Mouse (Mus musculus) gonadal fat pad, adult 2 months (tissue): ENCODE measurements around the gene Btbd7. TPM values are rescaled to one million over a fixed set of nuclear protein-coding genes. Genes with fewer than 3 reads are reported as not detected.

Experiments
- DNase-seq: peaks from one replicate; pipeline ENCODE4 v3.0.0-alpha.2; 2012; ENCODE audit warnings: low read depth
- polyA plus RNA-seq: library from polyadenylated mRNA; depleted of rRNA; stranded (reverse); fragments of >200 nt; gene quantifications from 2 replicates; pipeline ENCODE4 v1.2.3, GENCODE M21; 2012

Btbd7 gene
- polyA plus RNA-seq, 1 experiment = 18.2 TPM

DNA sequence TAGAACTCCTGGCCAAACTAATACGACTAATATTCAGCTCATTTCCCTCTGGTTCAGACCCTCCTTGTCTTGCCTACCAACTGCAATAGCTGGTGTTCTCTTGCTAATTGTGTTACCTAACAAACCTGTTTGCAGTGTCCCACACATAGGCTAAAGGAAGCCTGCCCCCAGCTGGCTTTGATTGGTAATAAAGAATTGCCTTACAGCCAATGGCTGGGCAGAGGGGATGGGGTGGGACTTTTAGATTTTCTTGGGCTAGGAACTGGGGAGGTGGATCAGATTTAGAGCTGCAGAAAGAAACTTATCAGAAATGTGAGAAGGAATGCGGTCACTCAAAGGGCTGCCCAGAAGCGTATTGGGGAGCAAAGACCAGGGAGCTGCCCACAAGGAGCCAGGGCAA is 98.8 kb downstream of the Btbd7 start:
- no peak for DNase-seq

DNA sequence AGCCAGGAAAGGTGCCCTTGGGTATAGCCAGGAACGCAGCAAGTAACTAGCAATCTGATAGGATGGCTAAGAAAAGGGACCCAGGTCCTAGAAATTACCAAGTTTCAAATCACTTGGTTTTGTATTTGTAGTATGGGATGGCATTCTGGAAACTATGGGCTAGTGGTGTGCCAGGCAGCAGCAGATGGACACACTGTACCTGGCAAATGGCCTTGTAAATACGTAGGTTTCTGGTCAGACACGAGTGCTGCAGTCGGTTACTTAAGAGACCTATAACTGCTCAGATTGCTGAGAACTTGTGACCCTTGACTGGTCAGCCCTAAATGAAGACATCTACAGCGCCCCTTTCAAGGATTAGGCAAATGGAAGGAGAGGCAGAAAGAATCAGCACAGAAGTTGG is 100.1 kb downstream of the Btbd7 start:
- no peak for DNase-seq

DNA sequence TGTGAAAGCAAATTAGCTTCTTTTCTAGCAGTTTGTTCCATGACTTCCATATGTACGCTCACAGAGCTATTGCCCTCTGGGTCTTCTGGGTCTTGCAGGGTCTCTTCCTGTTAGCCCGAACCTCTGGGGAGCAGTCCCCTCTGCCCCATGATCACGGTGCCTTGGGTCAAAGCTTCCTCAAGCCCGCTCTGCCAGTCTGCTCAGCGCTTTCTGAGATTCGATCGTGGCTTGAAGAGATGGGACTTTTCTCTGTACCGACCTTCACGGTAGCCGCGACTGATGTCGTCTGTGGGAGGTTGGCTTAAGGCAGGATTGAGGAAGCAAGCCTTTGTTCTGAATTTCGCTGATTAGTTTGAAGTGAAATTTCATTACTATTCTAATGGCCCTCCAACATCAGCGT is 102.2 kb downstream of the Btbd7 start:
- no peak for DNase-seq

DNA sequence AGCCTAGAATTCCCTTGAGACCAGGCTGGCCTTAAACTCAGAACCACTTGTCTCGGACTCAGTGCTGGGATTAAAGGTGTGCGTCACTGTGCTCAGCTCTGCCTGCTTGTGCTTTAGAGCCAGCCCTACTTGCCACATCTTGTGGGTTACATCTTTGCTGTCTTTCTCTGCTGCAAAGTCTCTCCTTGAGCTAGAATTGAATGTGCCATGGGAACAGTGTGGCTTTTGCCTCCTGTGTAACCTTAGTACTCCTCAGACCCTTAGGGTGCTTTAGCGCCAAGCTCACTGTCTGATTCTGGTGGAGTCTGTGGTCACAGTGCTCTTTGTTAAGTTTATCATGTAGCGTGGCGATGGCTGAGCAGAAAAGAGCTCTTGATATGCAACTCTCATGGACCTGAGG is 105.6 kb downstream of the Btbd7 start:
- no peak for DNase-seq

DNA sequence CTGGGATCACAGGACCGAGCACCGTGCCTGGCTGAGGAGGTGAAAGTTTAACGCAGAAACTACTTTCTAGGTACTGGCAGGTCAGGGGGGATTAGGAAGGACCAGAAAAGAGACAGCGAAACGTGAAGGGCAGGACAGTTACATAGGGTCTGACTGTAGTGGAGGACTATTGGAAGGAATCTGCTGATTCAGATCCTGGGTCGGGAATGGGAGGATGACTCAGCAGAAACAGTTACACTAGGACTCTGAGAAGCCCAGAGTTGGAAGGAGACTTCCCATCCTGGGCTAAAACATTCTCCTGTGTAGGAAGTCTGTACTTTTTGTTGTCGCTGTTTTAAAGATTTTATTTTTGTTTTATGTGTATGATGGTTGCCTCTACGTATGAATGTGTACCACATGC is 106.7 kb downstream of the Btbd7 start:
- no peak for DNase-seq

DNA sequence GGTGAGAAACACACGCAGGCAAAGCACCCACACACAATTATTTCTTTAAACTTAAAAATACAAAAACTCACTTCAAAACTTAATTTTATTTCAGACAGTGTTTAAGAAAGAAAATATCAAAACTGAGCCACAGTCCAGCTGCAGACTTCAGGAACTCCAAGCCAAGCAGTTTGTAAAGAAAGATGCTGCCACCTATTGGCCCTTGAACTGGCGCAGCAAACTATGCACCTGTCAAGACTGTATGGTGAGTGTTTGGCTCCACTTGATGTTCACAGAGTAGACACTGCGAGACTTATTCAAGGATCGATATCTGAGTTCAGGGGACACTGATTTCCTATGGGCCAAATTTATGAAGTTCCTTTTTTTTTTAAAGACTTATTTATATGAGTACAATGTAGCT is 109.3 kb downstream of the Btbd7 start:
- DNase-seq = no peak

DNA sequence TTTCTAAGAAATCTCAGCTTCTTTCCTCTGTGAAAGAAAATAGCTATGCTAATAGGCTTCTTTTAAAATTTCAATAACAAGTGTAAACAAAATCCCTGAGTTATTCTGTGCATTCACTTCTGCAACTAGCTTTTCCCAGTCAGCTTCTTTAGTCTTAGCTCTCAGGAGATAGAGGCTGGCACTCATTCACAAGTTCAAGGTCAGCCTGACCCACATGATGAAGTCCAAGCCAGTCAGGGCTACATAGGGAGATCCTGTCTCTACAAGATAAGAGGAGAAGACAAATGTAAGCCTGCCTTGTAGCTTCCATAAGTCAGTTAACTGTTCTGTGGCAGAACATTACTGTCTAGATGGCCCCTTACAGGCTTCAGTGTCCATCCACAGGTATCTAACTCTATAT is 114.6 kb downstream of the Btbd7 start:
- DNase-seq = no peak

DNA sequence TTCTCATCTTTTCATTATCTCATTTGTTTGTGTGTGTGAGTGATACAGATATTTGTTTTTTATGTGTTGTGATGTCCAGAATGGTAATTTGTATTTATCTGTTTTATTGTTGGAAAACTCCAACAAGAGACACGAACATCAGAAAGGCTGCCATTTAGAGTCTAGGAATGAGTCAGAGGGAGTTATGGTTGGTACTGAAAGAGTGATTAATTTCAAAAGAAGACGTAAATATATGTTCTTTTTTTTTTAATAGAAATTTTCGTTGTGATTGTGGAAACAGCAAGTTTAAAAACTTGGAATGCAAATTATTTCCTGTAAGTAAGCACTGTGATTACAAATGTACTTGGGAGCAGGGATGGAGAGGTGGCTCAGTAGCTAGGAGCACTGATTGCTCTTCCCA is 116.6 kb downstream of the Btbd7 start:
- no peak for DNase-seq

DNA sequence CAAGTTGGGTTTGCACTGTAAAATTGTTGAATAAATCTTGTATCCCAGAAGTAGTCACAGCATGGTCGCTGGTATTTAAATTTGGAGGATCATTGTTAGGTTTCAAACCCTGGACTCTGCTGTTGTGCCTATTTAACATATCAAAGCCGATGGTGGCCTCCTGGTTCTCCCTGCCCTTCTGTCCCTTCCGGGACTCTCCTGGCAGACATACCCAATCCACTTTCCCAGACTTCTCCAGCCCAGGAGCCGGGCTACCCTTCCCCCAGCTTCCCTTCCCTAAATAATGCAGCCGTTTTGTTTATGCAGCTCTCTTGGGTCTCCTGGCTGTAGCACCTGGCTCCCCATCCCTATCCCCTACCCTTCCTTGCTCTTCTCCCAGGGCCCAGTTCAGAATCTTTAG is 119.3 kb downstream of the Btbd7 start:
- no peak for DNase-seq

DNA sequence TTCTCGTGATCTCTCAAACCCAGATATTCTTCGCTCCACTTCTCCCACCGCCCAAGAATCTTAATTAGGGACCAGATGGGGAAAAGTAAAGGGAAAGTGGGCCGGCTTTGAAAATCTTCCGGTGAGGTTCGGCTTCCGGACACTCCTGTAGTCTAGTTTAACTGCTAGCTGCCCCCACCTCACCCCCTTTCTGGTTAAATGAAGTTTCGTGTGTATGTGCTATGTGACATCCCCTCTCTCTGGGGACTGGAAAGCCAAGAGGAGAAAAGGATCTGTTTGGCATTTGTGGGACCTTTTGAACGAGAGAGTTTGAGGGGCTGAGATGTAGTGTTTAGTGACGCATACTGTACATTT is 119.9 kb downstream of the Btbd7 start, which contains the start of gene Gm20604:
Gene Gm20604 (minus strand): TSS at position 270 of the 354 bp plus-strand sequence.
- no peak for DNase-seq

DNA sequence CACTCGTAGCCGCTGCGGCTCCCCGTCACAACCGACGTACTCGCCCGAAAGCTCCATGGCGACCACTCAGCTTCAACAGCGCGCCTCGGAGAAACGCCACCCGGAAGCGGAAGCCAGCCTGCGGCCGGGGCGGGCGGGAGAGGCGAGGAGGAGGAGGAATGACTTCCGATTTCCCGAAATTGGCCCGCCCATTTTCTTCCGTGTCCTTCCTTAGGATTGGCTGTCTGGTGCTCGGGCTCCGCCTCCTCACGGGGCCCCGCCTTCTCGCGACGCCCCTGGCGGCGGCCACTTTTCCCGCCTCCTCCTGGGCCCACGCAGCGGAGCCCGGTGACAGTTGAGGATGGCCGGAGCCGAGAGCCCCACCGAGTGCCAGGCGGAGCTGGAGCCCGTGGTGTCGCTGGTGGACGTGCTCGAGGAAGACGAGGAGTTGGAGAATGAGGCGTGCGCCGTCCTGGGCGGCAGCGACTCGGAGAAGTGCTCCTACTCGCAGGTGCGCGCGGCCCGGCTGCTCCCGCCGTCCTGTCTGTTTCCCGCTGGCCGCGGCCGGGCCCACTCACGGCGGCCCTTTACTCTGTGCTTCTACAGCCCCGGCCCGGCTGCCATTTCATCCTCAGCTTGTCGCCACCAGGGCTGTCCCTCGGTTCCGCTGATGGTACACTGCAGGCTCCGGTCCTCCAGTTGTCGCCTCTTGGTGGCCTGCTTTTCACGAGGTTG is 120.4 kb downstream of the Btbd7 start, which contains the start of the genes Gm28051, Gon7 and Ubr7:
Gene Gm28051 (minus strand): TSS at position 77 of the 714 bp plus-strand sequence.
Gene Gon7 (minus strand): TSS at position 115 of the 714 bp plus-strand sequence.
Gene Ubr7 (plus strand): TSS at position 279 of the 714 bp plus-strand sequence.
- peak; percentile 65 for DNase-seq

DNA sequence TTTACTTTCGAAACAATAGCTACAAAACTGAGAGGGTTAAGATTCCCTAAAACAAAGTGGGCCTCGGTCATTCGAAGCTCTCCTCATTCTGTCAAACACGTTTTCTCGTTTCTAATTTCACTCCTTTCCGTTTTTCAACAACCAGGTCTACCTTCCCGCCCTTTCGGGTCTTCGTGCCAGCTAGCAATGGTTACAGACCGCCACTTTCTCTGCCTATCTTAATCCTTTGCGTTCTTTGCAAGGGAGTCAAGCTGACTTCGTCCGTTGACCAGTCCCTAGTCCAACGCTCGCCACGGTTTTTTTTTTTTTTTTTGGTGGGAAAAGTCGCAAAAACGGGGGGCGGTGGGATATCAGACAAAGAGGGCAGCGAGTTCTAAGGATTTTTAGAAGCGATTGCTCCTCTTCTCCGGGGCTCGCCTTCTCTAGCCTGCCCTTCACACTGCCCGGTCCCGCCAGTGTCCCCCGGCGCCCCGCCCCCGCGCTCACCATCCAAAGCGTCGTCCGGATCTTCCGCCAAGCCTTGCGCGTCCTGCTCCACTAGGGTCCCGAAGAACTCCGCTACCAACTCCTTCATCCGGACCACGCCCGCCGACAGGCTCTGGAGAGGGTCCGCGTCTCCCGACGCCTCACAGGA is 121.1 kb downstream of the Btbd7 start:
- no peak for DNase-seq

DNA sequence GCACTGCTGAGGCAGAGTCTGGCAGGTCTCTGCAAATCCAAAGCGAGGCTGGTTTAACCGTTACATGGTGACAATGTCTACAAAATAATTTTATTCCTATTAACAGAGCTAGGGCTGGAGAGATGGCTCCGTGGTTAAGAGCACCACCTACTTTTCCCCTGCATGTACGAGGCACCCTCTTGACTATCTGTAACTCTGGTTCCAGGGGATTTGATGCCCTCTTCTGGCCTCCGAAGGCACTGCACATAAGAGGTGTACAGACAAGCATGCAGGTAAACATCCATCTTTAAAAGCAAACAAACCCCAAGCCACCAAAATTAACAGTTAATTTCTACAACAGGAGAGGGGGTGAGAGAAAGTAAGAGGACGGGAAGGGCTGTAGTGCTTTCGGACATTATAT is 122.0 kb downstream of the Btbd7 start:
- no peak for DNase-seq

DNA sequence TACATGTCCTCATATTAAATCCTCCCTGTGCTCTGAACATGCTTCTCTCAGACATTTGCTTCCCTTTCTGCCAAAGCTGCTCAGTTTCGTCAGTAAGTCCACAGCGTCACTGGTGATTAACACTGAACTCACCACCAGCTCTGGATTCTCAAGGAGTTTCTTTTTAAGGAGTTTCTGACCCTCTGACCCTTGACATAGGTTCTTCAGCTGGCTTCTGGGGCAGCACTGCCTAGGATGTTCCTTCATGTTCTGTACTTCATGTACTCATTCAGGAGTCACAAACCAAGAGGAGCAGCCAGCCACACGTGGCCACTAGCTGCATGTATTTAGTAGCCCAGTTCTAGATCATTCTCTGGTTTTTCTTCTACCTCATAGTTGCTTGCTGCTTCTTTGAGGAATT is 130.0 kb downstream of the Btbd7 start:
- no peak for DNase-seq

DNA sequence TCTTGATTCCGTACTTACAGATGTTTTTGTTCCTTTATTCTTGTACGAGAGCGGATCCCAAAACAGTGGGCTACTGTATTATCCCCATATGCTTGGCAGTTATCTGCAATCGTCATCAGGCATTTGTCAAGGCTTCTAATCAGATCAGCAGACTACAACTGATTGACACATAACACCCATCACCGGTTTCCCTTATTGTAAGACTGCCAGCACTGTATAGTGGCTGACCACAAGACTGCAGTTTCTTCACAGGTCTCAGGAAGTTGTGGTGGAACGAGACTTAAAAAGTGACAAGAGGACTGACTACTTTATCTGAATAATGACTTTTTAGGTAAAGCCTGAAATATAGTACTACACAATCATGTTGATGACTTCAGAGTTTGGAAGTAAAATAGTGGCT is 133.4 kb downstream of the Btbd7 start:
- no peak for DNase-seq

DNA sequence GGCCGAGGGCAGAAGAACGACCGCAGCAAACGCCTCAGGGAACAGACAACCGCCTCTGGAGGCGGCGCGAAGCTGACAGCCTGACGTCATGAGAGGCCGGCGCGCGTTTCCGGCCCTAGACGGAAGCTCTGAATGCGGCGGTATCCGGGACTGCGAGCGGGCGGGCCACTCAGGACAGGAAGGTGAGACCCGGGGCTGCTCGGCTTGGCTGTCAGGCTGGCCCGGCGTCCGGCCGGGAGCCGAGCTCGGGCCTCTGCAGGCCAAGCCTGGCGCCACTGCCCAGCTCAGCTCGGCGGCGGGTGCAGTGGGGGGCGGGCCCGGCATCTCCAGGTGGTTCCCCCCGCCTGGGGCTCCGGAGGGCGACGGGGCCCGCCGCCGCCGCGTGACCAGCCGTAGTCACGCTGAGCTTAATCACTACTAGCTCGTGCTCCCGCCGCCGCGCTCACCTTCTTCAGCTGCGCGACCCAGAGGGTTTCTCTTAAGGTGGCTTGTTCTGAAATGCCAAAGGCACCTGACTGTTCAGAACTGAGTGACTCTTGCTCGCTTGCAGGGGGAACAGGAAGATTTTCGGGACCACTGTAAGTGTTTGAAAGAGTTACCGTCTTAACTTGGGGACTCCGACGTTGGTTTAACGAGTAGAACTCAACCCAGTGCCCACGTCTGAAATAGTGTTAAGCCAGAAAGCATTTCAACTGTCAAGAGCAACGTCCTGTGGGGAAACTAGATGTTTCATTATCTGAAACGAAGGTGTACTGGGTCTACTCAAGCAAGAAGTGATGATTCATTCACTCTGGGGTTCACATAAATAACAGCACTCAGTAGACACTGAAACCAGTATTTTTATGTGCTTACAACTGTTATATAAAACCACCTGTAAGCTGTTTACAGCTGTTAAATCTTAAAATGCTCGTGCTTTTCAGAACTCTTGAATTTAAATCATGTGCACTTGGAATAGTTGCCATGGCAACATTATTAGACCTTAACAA is 134.4 kb downstream of the Btbd7 start, which contains the start of the genes Moap1 and Tmem251:
Gene Moap1 (minus strand): TSS at position 73 of the 986 bp plus-strand sequence.
Gene Tmem251 (plus strand): TSS at position 174 of the 986 bp plus-strand sequence.
- no peak for DNase-seq

DNA sequence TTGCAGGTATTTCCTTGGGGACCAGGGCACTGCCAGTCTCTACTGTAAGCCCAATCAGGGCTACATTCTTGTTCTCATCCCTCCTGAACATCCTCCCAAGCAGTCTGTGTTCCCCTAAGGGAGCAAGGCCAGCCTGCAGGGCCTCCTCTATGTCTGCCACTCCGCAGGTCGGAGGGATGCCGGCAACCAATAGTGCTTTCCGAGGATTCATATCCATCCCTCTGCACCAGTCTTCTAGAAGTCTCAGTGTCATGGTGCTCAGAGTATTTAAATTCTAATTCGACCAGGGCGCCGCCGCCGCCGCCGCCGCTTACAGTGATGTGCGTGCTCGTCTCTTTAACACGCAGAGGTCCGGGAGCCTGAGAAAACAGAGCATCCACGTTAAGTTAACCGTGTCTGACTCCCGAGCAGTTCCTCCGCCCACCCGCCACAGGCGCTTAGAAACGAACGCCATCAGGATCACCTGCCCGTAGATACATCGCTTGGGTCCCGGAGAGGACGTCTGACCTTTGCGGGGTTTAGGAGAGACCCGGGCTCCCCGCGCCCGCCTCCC is 135.2 kb downstream of the Btbd7 start:
- no peak for DNase-seq

DNA sequence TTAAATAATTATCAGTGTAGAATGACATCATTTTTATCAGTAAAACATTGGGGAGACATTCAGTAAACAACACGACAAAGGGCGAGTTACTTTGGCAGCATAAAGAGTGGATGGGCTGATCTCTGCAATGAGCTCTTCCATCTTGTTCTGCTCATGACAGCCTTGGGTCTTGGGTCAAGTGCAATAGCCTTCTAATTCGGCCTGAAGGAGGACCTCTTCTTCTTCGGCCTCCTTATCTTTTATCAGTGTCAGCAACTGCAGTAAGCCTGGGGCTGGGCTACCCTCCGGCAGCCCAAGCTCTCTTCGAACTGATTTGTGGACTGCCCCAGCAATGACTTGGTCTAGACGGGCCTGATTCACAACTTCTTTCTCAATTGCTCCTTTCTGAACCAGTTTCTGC is 136.2 kb downstream of the Btbd7 start:
- no peak for DNase-seq

DNA sequence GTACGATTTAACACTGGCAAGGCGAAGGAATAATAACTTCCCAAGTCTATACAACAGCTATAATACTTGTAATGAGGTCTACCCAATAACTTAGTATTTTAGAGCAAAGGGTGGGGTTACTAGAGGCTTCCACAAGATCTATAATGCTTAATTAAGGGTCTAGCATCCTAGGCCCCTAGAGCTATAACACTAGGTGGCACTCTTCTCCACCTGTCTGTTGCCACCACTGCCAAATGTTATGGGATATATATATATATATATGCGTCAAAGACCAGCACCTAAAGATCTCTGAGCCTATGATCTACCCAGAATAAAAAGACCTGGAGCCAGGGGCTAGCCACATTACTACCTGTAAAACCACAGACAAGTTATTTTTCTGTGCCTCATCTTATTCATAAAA is 138.0 kb downstream of the Btbd7 start:
- DNase-seq = no peak

DNA sequence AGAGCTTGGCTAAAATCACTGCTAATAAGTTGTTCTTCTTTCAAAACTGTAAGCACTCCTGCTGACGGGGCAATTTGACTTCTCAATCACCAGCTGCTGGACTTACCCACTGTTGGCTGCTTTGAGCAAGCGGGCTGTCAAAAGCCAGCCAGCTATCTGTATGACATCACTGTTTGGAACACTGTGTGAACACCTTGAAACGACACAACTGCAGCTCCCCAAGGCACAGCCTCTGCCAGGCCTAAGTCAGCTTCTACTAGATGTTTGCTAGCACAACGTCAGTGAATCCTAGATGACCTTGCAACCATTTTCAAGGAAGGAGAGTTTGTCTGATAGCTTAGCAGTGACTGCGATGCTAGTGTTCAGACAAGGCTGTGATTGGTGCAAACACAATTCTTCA is 139.2 kb downstream of the Btbd7 start:
- DNase-seq = no peak

DNA sequence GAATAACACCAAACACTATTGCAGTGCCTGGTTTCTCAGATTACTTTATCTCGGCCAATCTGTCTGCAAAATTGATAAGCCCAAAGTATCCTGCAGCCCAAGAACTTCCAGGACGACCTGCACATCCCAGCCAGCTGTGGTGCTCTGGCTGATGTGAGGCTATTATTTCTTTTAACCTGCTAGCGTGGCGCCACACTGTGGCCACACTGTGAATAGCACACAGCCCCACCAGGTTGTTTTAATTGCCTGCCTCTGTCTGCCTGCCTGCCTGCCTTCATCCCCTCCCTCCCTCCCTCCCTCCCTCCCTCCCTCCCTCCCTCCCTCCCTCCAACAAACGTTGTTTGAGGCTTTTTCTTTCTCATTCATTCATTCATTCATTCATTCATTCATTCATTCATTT is 144.9 kb downstream of the Btbd7 start:
- no peak for DNase-seq
